Mouse (Mus musculus) hindbrain, embryonic 15.5 days (tissue): ENCODE results near the gene Pde3b. TPM values are rescaled to one million over a fixed set of nuclear protein-coding genes. Genes with fewer than 3 reads are reported as not detected.

ENCODE experiments used
- ATAC-seq: fragments of 200-750 bp; cut with Nextera tagmentation; 2 replicates; pipeline ENCODE4 v1.8.0; 2017; ENCODE audit warnings: low read depth, moderate number of reproducible peaks, moderate TSS enrichment; ENCODE audit not compliant: low FRiP score
- H3K27ac ChIP-seq: fragments of 300-500 bp; sonication (generic); replicated peaks from 2 replicates; pipeline ENCODE4 v1.5.1; 2015; ENCODE audit warnings: mild to moderate bottlenecking, inconsistent platforms
- H3K27me3 ChIP-seq: fragments of 300-500 bp; sonication (generic); 2 replicates; pipeline ENCODE4 v1.6.1; 2015; ENCODE audit warnings: control low read depth, inconsistent platforms
- H3K36me3 ChIP-seq: fragments of 300-500 bp; sonication (generic); 2 replicates; pipeline ENCODE4 v1.6.1; 2015; ENCODE audit warnings: control low read depth, inconsistent platforms
- H3K4me1 ChIP-seq: fragments of 300-500 bp; sonication (generic); replicated peaks from 2 replicates; pipeline ENCODE4 v1.6.1; 2015; ENCODE audit warnings: control low read depth, inconsistent platforms
- H3K4me2 ChIP-seq: fragments of 300-500 bp; sonication (generic); 2 replicates; pipeline ENCODE4 v1.6.1; 2015; ENCODE audit warnings: moderate library complexity, mild to moderate bottlenecking, inconsistent platforms
- H3K4me3 ChIP-seq: fragments of 300-500 bp; sonication (generic); 2 replicates; pipeline ENCODE4 v1.5.1; 2015; ENCODE audit warnings: mild to moderate bottlenecking, inconsistent platforms
- H3K9ac ChIP-seq: fragments of 300-500 bp; sonication (generic); 2 replicates; pipeline ENCODE4 v1.6.1; 2015; ENCODE audit warnings: inconsistent platforms
- H3K9me3 ChIP-seq: fragments of 300-500 bp; sonication (generic); 2 replicates; pipeline ENCODE4 v1.6.1; 2016; ENCODE audit warnings: control low read depth, inconsistent platforms
- WGBS: fragments of 180-500 bp; shearing (Covaris S2); methylation state at CpG from one replicate; pipeline ENCODE4 v1.1.7; 2015; 5-methylcytosine and 5-hydroxymethylcytosine counted together
- polyA plus RNA-seq: library from polyadenylated mRNA; unstranded; fragments of >200 nt; fragmentation: Nextera tagmentation; extraction: Ambion mirVana; gene quantifications from 2 replicates; pipeline ENCODE4 v1.2.1, GENCODE M21; 2015

Gene Pde3b
- polyA plus RNA-seq, 1 experiment from 2014 or later = 4.4 TPM

- Histone ChIP-seq H3K36me3 (no peaks in the 10 kb centered on the region), H3K4me3 (no peak overlapping the region), H3K4me2 (no peak overlapping the region), H3K9ac (no peak overlapping the region), H3K4me1 (no peaks in the 10 kb centered on the region), H3K27me3 (no peaks in the 10 kb centered on the region), H3K9me3 (no peaks in the 10 kb centered on the region), H3K27ac (no peak overlapping the region)
- 89% methylated on average over 5 of the region's 5 CpGs for WGBS
- no peak for ATAC-seq
These were observed 166.1 kb downstream of the Pde3b start for GRCm38 (mm10) chr7:114581200-114581599.

GRCm38 (mm10) chr7:114582441-114582840 is 167.4 kb downstream of the Pde3b start:
- no peaks in the 10 kb centered on the region for H3K27me3 ChIP-seq
- H3K9ac ChIP-seq = no peak overlapping the region
- no peaks in the 10 kb centered on the region for H3K36me3 ChIP-seq
- H3K4me1 ChIP-seq = no peaks in the 10 kb centered on the region
- whole genome bisulfite sequencing = 56% methylated on average over 2 of the region's 2 CpGs
- H3K4me3 ChIP-seq = no peak overlapping the region
- H3K9me3 ChIP-seq = no peaks in the 10 kb centered on the region
- H3K27ac ChIP-seq = no peak overlapping the region
- no peak overlapping the region for H3K4me2 ChIP-seq
- ATAC-seq = no peak

Other genes with a start within 250 kb of the Pde3b start
- 82.0 and 86.6 TPM in 2 replicates for gene Copb1, start 160.6 kb upstream of the Pde3b start, polyA plus RNA-seq
- gene Psma1, start 139.2 kb upstream of the Pde3b start, polyA plus RNA-seq = 341 and 365 TPM in 2 replicates
- 1.3 and 2.0 TPM in 2 replicates for gene Cyp2r1, start 147.7 kb downstream of the Pde3b start, polyA plus RNA-seq
- 17.3 and 23.7 TPM in 2 replicates for gene Calca, start 221.1 kb downstream of the Pde3b start, polyA plus RNA-seq